Mouse (Mus musculus) CD8-positive naive resting alpha-beta T cell, adult 2 months (primary cell): ENCODE measurements around the gene Thap12.

Source experiments
- DNase-seq, 2 experiments: peaks; one replicate each; pipeline ENCODE4 v3.0.0; 2022; ENCODE audit warnings: low read depth in 2 of 2, low spot score in 2 of 2

Thap12 gene

GRCm38 (mm10) chr7:98697496-98697895 is 5.4 kb upstream of the Thap12 start:
- no peak for DNase-seq

- no peak for DNase-seq
These were observed 4.9 kb upstream of the Thap12 start for GRCm38 (mm10) chr7:98698041-98698440.

- DNase-seq: no peak
These were observed 4.3 kb upstream of the Thap12 start for GRCm38 (mm10) chr7:98698590-98698989.

GRCm38 (mm10) chr7:98701771-98702170 is 1.1 kb upstream of the Thap12 start:
- no peak for DNase-seq

GRCm38 (mm10) chr7:98703365-98703881 is 520 bp downstream of the Thap12 start:
- DNase-seq: peak; percentile 24 to 39

GRCm38 (mm10) chr7:98704276-98704675 is 1.4 kb downstream of the Thap12 start:
- no peak for DNase-seq

GRCm38 (mm10) chr7:98713661-98714060 is 10.8 kb downstream of the Thap12 start:
- DNase-seq: no peak

- peak in 1 of 2 experiments; percentile 18 for DNase-seq
These were observed 14.5 kb downstream of the Thap12 start for GRCm38 (mm10) chr7:98717438-98717837.

GRCm38 (mm10) chr7:98719761-98720160 is 16.9 kb downstream of the Thap12 start:
- DNase-seq: no peak

- no peak for DNase-seq
These were observed 17.8 kb downstream of the Thap12 start for GRCm38 (mm10) chr7:98720731-98721130.

- no peak for DNase-seq
These were observed 18.3 kb downstream of the Thap12 start for GRCm38 (mm10) chr7:98721172-98721571.

GRCm38 (mm10) chr7:98721623-98722022 is 18.7 kb downstream of the Thap12 start:
- no peak for DNase-seq

- DNase-seq: no peak
These were observed 22.8 kb downstream of the Thap12 start for GRCm38 (mm10) chr7:98725686-98726195.

GRCm38 (mm10) chr7:98727986-98728385 is 25.1 kb downstream of the Thap12 start:
- DNase-seq: no peak

- DNase-seq: no peak
These were observed 25.6 kb downstream of the Thap12 start for GRCm38 (mm10) chr7:98728499-98728898.

GRCm38 (mm10) chr7:98729661-98730271 is 26.9 kb downstream of the Thap12 start:
- DNase-seq: no peak

- no peak for DNase-seq
These were observed 31.1 kb downstream of the Thap12 start for GRCm38 (mm10) chr7:98733958-98734357.

GRCm38 (mm10) chr7:98734876-98735275 is 32.0 kb downstream of the Thap12 start:
- no peak for DNase-seq

GRCm38 (mm10) chr7:98736780-98737550 is 34.1 kb downstream of the Thap12 start:
- DNase-seq: no peak

- no peak for DNase-seq
These were observed 37.5 kb downstream of the Thap12 start for GRCm38 (mm10) chr7:98740363-98740762.

GRCm38 (mm10) chr7:98743312-98743711 is 40.4 kb downstream of the Thap12 start:
- peak; percentile 43 to 58 for DNase-seq

GRCm38 (mm10) chr7:98750404-98750803 is 47.5 kb downstream of the Thap12 start:
- DNase-seq: no peak
